Mouse (Mus musculus) natural killer cell, adult 2 months (primary cell): Measurements from ENCODE around the gene Krt12.

Experiments
- DNase-seq, 2 experiments: peaks; one replicate each; pipeline ENCODE4 v3.0.0; 2022; ENCODE audit warnings: low spot score in 2 of 2

The Krt12 gene

GRCm38 (mm10) chr11:99398084-99398483 lies 24.0 kb downstream of the Krt12 start:
- DNase-seq, result no peak

- no peak for DNase-seq
These were observed 25.4 kb downstream of the Krt12 start for GRCm38 (mm10) chr11:99396661-99397060.

- no peak for DNase-seq
These were observed 26.0 kb downstream of the Krt12 start for GRCm38 (mm10) chr11:99396034-99396433.

GRCm38 (mm10) chr11:99392492-99392891 lies 29.6 kb downstream of the Krt12 start:
- DNase-seq, result no peak

GRCm38 (mm10) chr11:99391375-99391774 lies 30.7 kb downstream of the Krt12 start:
- DNase-seq, result no peak

DNA sequence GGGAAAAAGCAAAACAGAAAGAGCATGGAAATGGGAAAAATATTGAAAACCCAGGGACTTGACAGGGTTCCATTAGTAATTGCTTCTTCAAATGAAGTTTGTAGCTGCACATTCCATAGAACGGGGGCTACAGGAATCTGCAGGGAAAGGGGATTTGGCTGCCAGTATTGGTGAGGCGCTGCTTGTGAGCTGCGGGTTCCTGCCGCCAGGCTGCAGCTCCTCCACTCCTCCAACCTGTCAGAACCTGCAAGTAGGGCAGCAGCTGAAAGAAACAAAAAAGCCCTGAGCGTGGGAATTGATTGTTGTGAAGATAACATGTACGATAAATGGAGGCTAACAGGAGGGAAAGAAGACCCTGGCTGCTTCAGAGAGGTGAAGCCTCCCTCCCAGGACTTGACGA lies 31.2 kb downstream of the Krt12 start:
- no peak for DNase-seq

- no peak for DNase-seq
These were observed 32.8 kb downstream of the Krt12 start, which contains the start of gene Krt10 for GRCm38 (mm10) chr11:99389264-99389663. TSS of gene Krt10 (minus strand) at chr11:99389364.

DNA sequence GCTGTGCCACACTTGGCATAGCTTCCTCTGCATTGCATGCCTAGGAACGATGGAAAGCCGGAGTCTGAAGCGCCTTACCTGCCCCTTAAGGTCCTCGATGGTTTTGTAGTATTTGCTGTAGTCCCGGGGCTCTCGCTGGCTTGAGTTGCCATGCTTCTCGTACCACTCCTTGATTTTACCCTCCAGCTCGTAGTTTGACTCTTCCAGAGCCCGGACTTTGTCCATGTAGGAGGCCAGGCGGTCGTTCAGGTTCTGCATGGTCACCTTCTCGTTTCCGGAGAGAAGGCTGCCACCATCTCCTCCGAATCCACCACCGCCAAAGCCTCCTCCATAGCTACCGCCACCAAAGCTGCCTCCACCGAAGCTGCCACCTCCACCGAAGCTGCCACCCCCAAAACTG lies 33.4 kb downstream of the Krt12 start:
- no peak for DNase-seq

DNA sequence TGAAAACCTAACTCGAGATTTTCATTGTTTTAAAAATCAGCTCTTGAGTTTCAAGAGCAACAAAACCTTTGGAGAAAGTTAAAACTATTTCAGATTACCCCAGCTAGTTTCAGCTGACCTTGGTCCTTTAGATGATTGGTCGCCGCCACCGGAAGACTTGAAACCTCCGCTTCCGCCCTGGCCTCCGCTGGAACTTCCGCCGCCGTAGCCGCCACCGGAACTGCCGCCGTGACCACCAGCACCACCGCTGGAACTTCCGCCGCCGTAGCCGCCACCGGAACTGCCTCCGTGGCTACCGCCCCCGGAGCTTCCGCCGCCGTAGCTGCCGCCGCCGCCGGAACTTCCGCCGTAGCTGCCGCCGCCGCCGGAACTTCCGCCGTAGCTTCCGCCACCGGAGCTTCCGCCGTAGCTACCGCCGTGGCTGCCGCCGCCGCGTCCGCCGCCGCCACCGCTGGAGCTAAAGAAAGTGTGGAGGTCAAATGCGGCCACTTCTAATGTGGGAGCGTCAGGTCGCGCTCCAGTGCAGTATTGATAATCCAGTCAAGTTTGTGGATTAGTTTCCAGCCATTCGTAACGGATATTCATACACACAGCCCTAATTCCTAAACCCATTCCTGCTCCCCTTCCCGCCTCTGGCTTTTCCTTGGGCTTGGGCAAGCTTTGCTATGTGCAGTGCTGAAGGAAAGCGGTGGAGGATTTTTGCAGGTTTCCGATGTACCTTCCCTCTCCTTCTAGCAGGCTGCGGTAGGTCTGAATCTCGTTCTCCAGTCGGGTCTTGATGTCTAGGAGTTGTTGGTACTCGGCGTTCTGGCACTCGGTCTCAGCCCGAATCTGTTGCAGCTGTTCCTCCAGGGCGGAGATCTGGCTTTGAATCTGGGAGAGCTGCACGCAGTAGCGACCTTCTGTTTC lies 36.0 kb downstream of the Krt12 start:
- peak; percentile 84 for DNase-seq

DNA sequence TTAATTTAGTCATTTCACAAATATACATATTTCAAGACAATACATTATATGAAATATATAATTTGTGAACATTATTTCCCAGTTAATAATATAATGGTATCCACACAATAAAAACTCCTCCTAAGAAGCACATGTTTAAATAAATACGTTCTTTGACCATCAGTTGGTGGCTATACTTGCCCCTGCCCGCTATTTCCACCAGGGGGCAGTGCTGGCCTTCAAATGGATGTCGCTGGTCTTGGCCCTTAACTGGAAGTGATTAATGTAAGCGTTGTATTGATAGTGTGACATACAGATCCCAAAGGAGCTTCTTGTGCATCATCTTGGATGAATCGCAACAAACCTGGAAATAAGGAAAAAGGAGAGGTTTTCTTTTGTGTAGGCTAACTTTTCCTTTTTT lies 42.5 kb downstream of the Krt12 start:
- peak; percentile 59 to 74 for DNase-seq

GRCm38 (mm10) chr11:99374803-99375202 lies 47.3 kb downstream of the Krt12 start, which contains the start of gene Krt28:
TSS of gene Krt28 (minus strand) at chr11:99374903.
- DNase-seq, result no peak

- peak in 1 of 2 experiments; percentile 4 for DNase-seq
These were observed 52.1 kb downstream of the Krt12 start for GRCm38 (mm10) chr11:99369853-99370451.

- DNase-seq, result no peak
These were observed 52.8 kb downstream of the Krt12 start for GRCm38 (mm10) chr11:99369229-99369628.

DNA sequence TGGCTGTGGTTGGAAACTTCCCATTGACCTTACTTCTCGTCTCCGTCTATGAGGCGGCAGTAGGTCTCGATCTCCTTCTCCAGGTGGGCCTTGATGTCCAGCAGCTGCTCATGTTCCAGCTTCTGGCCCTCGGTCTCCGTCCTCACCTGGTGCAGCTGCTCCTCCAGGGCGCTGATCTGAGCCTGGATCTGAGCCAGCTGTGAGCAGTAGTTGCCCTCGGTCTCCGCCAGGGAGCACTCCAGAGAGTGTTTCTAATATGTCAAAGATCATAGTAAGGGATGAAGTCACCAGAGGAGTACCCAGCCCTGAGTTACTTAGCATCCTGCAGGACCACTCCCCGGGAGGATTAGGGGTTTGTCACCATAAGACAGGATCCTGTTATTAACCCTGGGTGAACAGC lies 55.3 kb downstream of the Krt12 start:
- no peak for DNase-seq
